Mouse (Mus musculus): ENCODE measurements at regions not wholly inside any gene's neighbourhood (a gene's known extent, or its start where the extent isn't known, plus 50 kb on each side); places are given as distances from the start of the nearest gene placed in this dataset.

DNA sequence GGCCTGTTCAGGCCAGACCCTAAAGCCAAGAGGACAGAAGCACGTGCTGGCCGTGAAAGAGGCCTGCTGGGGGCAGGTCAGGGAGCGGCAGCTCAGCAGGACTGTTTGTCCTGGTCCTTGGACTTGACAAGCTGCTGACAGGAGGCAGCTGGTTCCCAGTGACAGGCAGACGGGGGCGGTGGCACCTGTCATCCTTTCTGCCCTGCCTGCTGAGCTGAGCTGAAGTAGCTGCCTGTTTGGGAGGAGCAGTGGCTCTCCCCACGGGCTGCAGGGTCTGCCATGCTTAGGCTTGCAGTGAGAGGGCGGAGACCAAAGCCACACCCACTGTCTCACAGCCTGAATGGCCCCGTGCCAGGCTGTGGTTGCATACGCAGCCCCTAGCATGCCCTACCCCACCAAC, 50.4 kb upstream of the Otos start:
- TF ChIP-seq CHD2 (IDR thresholded peaks at IDR 0.05; ENCODE audit: low read depth, low read length) = no peak
- TF ChIP-seq ZC3H11A (IDR thresholded peaks at IDR 0.05; ENCODE audit: borderline replicate concordance, low read depth, low read length) = no peak

All from ES-E14 (cell line).